Mouse (Mus musculus) embryonic stem cell, embryonic (primary cell): Measurements from ENCODE around the gene Dnajb2.

ENCODE experiments used
- CTCF ChIA-PET, 4 experiments: fragments of 300-600 bp in 2 of 4; fragments of 350-600 bp in 2 of 4; sonication (Branson Sonifier 250); formaldehyde crosslinking; loops; one replicate each; lab custom pipeline; 2022; ENCODE audit warnings: inconsistent platforms in 2 of 4; lab: Charles Lee
- POLR2A ChIA-PET, 4 experiments: fragments of 300-600 bp in 2 of 4; fragments of 350-600 bp in 2 of 4; sonication (Branson Sonifier 250); formaldehyde crosslinking; loops; one replicate each; lab custom pipeline; 2022; ENCODE audit warnings: antibody characterized with exemption in 4 of 4, inconsistent platforms in 1 of 4; lab: Charles Lee

Gene Dnajb2

GRCm38 (mm10) chr1:75236117-75237050, at the start of gene Dnajb2:
Dnajb2 (plus strand) TSS chr1:75236406.
- POLR2A ChIA-PET = interaction anchor here (0.6 to 4.7 kb wide), 38 partner anchors 9 to 242 kb away, joined by 3 to 109 read pairs (median 8); partner anchors contain the start of genes Abcb6 (in 2 of the 4), Glb1l (in 2 of the 4), Stk16 (in 2 of the 4) and Tuba4a (in 2 of the 4)
- CTCF ChIA-PET = interaction anchor here (0.6 to 3.7 kb wide), 10 partner anchors 8 to 1149 kb away, joined by 3 to 20 read pairs (median 6); no protein-coding TSS in a partner anchor

GRCm38 (mm10) chr1:75187126-75187525, 49.1 kb upstream of the Dnajb2 start:
- ChIA-PET CTCF (no interaction called here), POLR2A (interaction anchor here in 3 of 4 experiments (0.8 to 2.6 kb wide), 7 partner anchors 17 to 379 kb away, joined by 3 to 7 read pairs (median 4); partner anchors contain the start of genes Zfand2b (in 2 of the 3) and Tuba4a (in 1 of the 3))

- POLR2A ChIA-PET = no interaction called here
- CTCF ChIA-PET = no interaction called here
Measured at GRCm38 (mm10) chr1:75187914-75188483, 48.2 kb upstream of the Dnajb2 start.

- CTCF ChIA-PET = interaction anchor here in 1 of 4 experiments (2.1 kb wide), 1 partner anchor 63 kb away, joined by 6 read pairs; no protein-coding TSS in a partner anchor
- POLR2A ChIA-PET = interaction anchor here in 3 of 4 experiments (0.6 to 4.1 kb wide), 9 partner anchors 9 to 63 kb away, joined by 3 to 58 read pairs (median 3); partner anchors contain the start of genes Abcb6 (in 1 of the 3), Glb1l (in 1 of the 3), Stk16 (in 1 of the 3) and Tuba4a (in 1 of the 3)
Measured at GRCm38 (mm10) chr1:75190577-75190976, 45.6 kb upstream of the Dnajb2 start.

GRCm38 (mm10) chr1:75191258-75191621, 45.0 kb upstream of the Dnajb2 start:
- ChIA-PET CTCF (interaction anchor here in 3 of 4 experiments (0.5 to 2.1 kb wide), 14 partner anchors 9 to 405 kb away, joined by 3 to 9 read pairs (median 3); partner anchors contain the start of genes Abcb6 (in 1 of the 3), Glb1l (in 1 of the 3), Stk16 (in 1 of the 3) and Tuba4a (in 1 of the 3)), POLR2A (interaction anchor here in 3 of 4 experiments (0.6 to 4.1 kb wide), 42 partner anchors 8 to 296 kb away, joined by 3 to 58 read pairs (median 6); partner anchors contain the start of genes Abcb6 (in 3 of the 3), Glb1l (in 3 of the 3), Stk16 (in 3 of the 3) and Tuba4a (in 3 of the 3))

GRCm38 (mm10) chr1:75191622-75192402, 44.4 kb upstream of the Dnajb2 start, which contains the start of the genes Ankzf1 and Atg9a:
Ankzf1 (plus strand) TSS chr1:75192151.
Atg9a (minus strand) TSS chr1:75192196.
- POLR2A ChIA-PET = interaction anchor here in 3 of 4 experiments (0.6 to 4.1 kb wide), 53 partner anchors 9 to 296 kb away, joined by 3 to 58 read pairs (median 4); partner anchors contain the start of genes Abcb6 (in 3 of the 3), Glb1l (in 3 of the 3), Stk16 (in 3 of the 3) and Tuba4a (in 3 of the 3)
- CTCF ChIA-PET = interaction anchor here (0.5 to 2.1 kb wide), 19 partner anchors 9 to 405 kb away, joined by 3 to 19 read pairs (median 3); partner anchors contain the start of genes Abcb6 (in 1 of the 4), Cryba2 (in 1 of the 4), Glb1l (in 1 of the 4) and Stk16 (in 1 of the 4)

GRCm38 (mm10) chr1:75192452-75192851, 43.8 kb upstream of the Dnajb2 start:
- POLR2A ChIA-PET = interaction anchor here in 3 of 4 experiments (0.6 to 4.1 kb wide), 45 partner anchors 10 to 295 kb away, joined by 3 to 58 read pairs (median 5); partner anchors contain the start of genes Abcb6 (in 3 of the 3), Glb1l (in 3 of the 3), Stk16 (in 3 of the 3) and Tuba4a (in 3 of the 3)
- CTCF ChIA-PET = interaction anchor here (0.6 to 1.5 kb wide), 9 partner anchors 10 to 125 kb away, joined by 3 to 19 read pairs (median 3); partner anchors contain the start of genes Glb1l (in 1 of the 4), Stk16 (in 1 of the 4) and Tuba4a (in 1 of the 4)

- POLR2A ChIA-PET = interaction anchor here in 2 of 4 experiments (0.6 to 1.2 kb wide), 2 partner anchors 10 to 775 kb away, joined by 3 read pairs; no protein-coding TSS in a partner anchor
Measured at GRCm38 (mm10) chr1:75201236-75201635, 35.0 kb upstream of the Dnajb2 start.

GRCm38 (mm10) chr1:75208967-75209678, 27.1 kb upstream of the Dnajb2 start:
- POLR2A ChIA-PET = interaction anchor here in 3 of 4 experiments (0.5 to 12.5 kb wide), 39 partner anchors 8 to 414 kb away, joined by 3 to 84 read pairs (median 5); partner anchors contain the start of genes Ankzf1 (in 3 of the 3), Atg9a (in 3 of the 3), Tuba4a (in 3 of the 3) and Abcb6 (in 2 of the 3)
- CTCF ChIA-PET = interaction anchor here in 2 of 4 experiments (0.6 to 1.5 kb wide), 4 partner anchors 26 to 45 kb away, joined by 3 to 4 read pairs (median 3); no protein-coding TSS in a partner anchor

More at GRCm38 (mm10) chr1:75201236-75201635, 35.0 kb upstream of the Dnajb2 start:
- CTCF ChIA-PET = no interaction called here

GRCm38 (mm10) chr1:75210136-75211087, 25.8 kb upstream of the Dnajb2 start, which contains the start of the genes Glb1l and Stk16:
Glb1l (minus strand) TSS chr1:75210813.
Stk16 (plus strand) TSS chr1:75210838.
- CTCF ChIA-PET = interaction anchor here in 3 of 4 experiments (0.6 to 1.1 kb wide), 6 partner anchors 19 to 426 kb away, joined by 3 to 7 read pairs (median 3); partner anchors contain the start of genes Abcb6 (in 1 of the 3), Ankzf1 (in 1 of the 3) and Atg9a (in 1 of the 3)
- POLR2A ChIA-PET = interaction anchor here in 3 of 4 experiments (0.6 to 12.5 kb wide), 31 partner anchors 8 to 107 kb away, joined by 3 to 84 read pairs (median 9); partner anchors contain the start of genes Ankzf1 (in 3 of the 3), Atg9a (in 3 of the 3), Tuba4a (in 3 of the 3) and Abcb6 (in 2 of the 3)

- POLR2A ChIA-PET = interaction anchor here in 3 of 4 experiments (0.8 to 12.5 kb wide), 21 partner anchors 8 to 105 kb away, joined by 3 to 84 read pairs (median 8); partner anchors contain the start of genes Tuba4a (in 3 of the 3), Ankzf1 (in 2 of the 3), Atg9a (in 2 of the 3) and Zfand2b (in 2 of the 3)
- CTCF ChIA-PET = no interaction called here
Measured at GRCm38 (mm10) chr1:75211141-75211708, 25.0 kb upstream of the Dnajb2 start.

- POLR2A ChIA-PET = interaction anchor here in 3 of 4 experiments (0.9 to 12.5 kb wide), 9 partner anchors 9 to 105 kb away, joined by 3 to 83 read pairs (median 10); partner anchors contain the start of genes Dnajb2 (in 1 of the 3) and Dnpep (in 1 of the 3)
- CTCF ChIA-PET = interaction anchor here in 1 of 4 experiments (0.9 kb wide), 1 partner anchor 15 kb away, joined by 3 read pairs; no protein-coding TSS in a partner anchor
Measured at GRCm38 (mm10) chr1:75212542-75212941, 23.7 kb upstream of the Dnajb2 start.

GRCm38 (mm10) chr1:75213096-75213495, 23.1 kb upstream of the Dnajb2 start:
- CTCF ChIA-PET = interaction anchor here in 1 of 4 experiments (0.9 kb wide), 1 partner anchor 15 kb away, joined by 3 read pairs; no protein-coding TSS in a partner anchor
- POLR2A ChIA-PET = interaction anchor here (0.5 to 12.5 kb wide), 17 partner anchors 9 to 104 kb away, joined by 3 to 83 read pairs (median 8); partner anchors contain the start of genes Ankzf1 (in 2 of the 4), Atg9a (in 2 of the 4), Abcb6 (in 1 of the 4) and Dnajb2 (in 1 of the 4)
